Mouse (Mus musculus) bone marrow macrophage, adult 2 months (primary cell): ENCODE data around the gene Cd55b. TPM values are rescaled to one million over a fixed set of nuclear protein-coding genes. Genes with fewer than 3 reads are reported as not detected.
A peak's percentile ranks its signal among the peaks of the same experiment; 100 is the strongest.

Experiments used
- H3K27ac ChIP-seq: 2 replicates; pipeline ENCODE4 v1.5.1; 2012; ENCODE audit warnings: low read depth, low read length; ENCODE audit not compliant: insufficient read depth
- H3K4me1 ChIP-seq: 2 replicates; pipeline ENCODE4 v1.6.1; 2012; ENCODE audit warnings: low read length; ENCODE audit not compliant: control insufficient read depth, insufficient read depth
- H3K4me3 ChIP-seq: 2 replicates; pipeline ENCODE4 v1.5.1; 2012; ENCODE audit warnings: mild to moderate bottlenecking, low read length, moderate library complexity; ENCODE audit not compliant: insufficient read depth
- CTCF ChIP-seq: IDR thresholded peaks from 2 replicates; pipeline ENCODE4 v1.5.1; 2012; ENCODE audit warnings: low read depth, mild to moderate bottlenecking, low read length, moderate library complexity
- POLR2A ChIP-seq: IDR thresholded peaks from 2 replicates; pipeline ENCODE4 v1.6.1; 2012; ENCODE audit warnings: mild to moderate bottlenecking, low read depth, low read length, borderline replicate concordance
- polyA plus RNA-seq: library from polyadenylated mRNA; stranded (reverse); fragments of >200 nt; gene quantifications from 2 replicates; pipeline ENCODE4 v1.2.4, GENCODE M21; 2012; ENCODE audit not compliant: missing spikeins, insufficient read depth, insufficient read length

Cd55b gene
- polyA plus RNA-seq, 1 experiment, result not detected

GRCm38 (mm10) chr1:130377726-130378429 lies 44.9 kb downstream of the Cd55b start:
- no peak for TF ChIP-seq POLR2A
- no peak for TF ChIP-seq CTCF
- Histone ChIP-seq H3K4me1 (no peaks in the 10 kb centered on the region), H3K4me3 (no peak overlapping the region), H3K27ac (no peak overlapping the region)

DNA sequence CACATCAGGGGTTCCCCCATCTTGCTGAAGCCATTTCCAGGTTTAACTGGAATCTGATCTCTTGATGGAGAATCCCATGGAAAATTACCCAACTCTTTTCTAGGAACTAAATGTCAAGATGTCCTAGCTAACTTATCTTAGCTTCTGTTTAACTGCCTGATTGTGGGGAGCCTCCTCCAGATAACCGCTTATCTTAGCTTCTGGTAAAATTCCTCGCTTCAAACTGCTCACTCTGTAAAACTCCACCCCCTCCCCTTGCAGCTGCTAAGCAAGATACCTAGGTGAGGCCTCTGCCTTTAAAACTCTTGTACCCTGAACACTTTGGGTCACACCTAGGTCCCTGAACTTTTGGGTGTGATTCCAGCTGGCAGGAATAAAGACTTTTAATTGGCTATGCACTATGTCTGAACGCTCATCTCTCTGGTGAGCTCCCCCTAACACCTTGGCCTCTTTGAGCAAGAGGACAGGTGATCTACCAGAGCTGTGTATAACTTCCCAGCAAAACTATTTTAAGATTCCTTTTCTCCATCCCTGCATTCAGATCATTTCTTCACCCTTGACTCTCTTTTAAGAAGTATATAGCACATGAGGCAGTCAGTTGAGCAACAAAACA lies 48.5 kb downstream of the Cd55b start:
- Histone ChIP-seq H3K27ac (no peak overlapping the region), H3K4me3 (no peak overlapping the region), H3K4me1 (no peaks in the 10 kb centered on the region)
- TF ChIP-seq POLR2A, result no peak
- TF ChIP-seq CTCF, result no peak

DNA sequence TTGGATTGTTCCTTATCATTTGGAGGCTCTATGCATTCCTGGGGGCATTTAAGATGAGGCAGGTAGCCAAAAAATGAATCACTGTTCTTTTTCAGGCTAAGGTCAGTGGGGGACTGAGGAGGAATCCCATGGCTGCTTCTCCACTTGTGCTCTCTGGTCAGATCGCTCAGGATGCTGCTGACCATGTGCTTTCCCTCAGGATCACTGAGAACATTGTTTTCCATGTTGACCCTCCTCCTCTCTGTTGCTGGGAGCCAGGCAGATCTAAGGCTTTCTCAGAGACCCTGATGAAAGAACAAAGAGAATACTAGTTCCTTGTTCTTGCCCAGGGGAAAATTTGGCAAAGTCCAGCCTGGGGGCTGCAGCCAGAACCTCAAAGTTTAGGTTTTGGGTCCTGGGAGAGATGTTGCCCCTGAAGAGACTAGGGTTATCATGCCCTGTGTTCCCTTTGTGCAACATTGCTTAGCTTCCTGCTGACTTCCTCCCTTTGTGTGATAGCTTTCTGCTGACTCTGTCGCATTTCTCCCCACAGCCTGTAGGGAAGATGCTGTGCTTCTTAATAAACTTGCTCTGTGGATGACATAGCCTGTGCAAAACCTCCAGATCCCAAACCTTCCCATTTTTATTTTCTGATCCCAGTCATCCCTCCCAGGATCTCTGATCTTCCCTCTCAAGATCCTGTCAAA lies 49.3 kb downstream of the Cd55b start:
- no peaks in the 10 kb centered on the region for H3K4me1 ChIP-seq
- H3K4me3 ChIP-seq, result no peak overlapping the region
- TF ChIP-seq POLR2A (no peak), CTCF (no peak)
- no peak overlapping the region for H3K27ac ChIP-seq

GRCm38 (mm10) chr1:130371895-130372528 lies 50.8 kb downstream of the Cd55b start:
- H3K27ac ChIP-seq, result no peak overlapping the region
- TF ChIP-seq POLR2A, result no peak
- no peak for TF ChIP-seq CTCF
- H3K4me1 ChIP-seq, result no peaks in the 10 kb centered on the region
- H3K4me3 ChIP-seq, result no peak overlapping the region

GRCm38 (mm10) chr1:130371291-130371690 lies 51.5 kb downstream of the Cd55b start:
- H3K4me3 ChIP-seq, result no peak overlapping the region
- no peaks in the 10 kb centered on the region for H3K4me1 ChIP-seq
- TF ChIP-seq POLR2A (no peak), CTCF (no peak)
- H3K27ac ChIP-seq, result no peak overlapping the region

GRCm38 (mm10) chr1:130350077-130350635 lies 72.7 kb downstream of the Cd55b start:
- Histone ChIP-seq H3K4me1 (no peaks in the 10 kb centered on the region), H3K27ac (no peak overlapping the region), H3K4me3 (no peak overlapping the region)
- TF ChIP-seq CTCF (0 out of 2 replicates have a peak, but pooled peaks have one; percentile 31), POLR2A (no peak)

GRCm38 (mm10) chr1:130342429-130342828 lies 80.4 kb downstream of the Cd55b start:
- TF ChIP-seq CTCF, result no peak
- Histone ChIP-seq H3K4me3 (no peak overlapping the region), H3K27ac (no peak overlapping the region), H3K4me1 (no peaks in the 10 kb centered on the region)

Other genes starting within 250 kb of the Cd55b start
- gene Cd55, start 39.7 kb upstream of the Cd55b start, polyA plus RNA-seq, result 4.2 and 4.4 TPM in 2 replicates
- gene Zp3r, start 206.6 kb upstream of the Cd55b start, polyA plus RNA-seq, result not detected in 2 replicates
- gene C4bp, start 238.6 kb upstream of the Cd55b start, polyA plus RNA-seq, result not detected in 2 replicates